Mouse (Mus musculus) ES-E14 (cell line): Measurements from ENCODE around the gene Gab1.

Experiments
- CHD2 ChIP-seq: IDR thresholded peaks from 2 replicates; pipeline ENCODE4 v1.6.1; 2014; ENCODE audit warnings: mild to moderate bottlenecking, low read depth, low read length, inconsistent platforms
- HCFC1 ChIP-seq: IDR thresholded peaks from 2 replicates; pipeline ENCODE4 v1.6.1; 2012; ENCODE audit warnings: low read length, inconsistent platforms, borderline replicate concordance; ENCODE audit not compliant: insufficient read depth
- MAFK ChIP-seq: IDR thresholded peaks from 2 replicates; pipeline ENCODE4 v1.6.1; 2014; ENCODE audit warnings: mild to moderate bottlenecking, low read depth, low read length, inconsistent platforms; ENCODE audit not compliant: insufficient read depth
- ZC3H11A ChIP-seq: IDR thresholded peaks from 2 replicates; pipeline ENCODE4 v1.6.1; 2012; ENCODE audit warnings: low read depth, mild to moderate bottlenecking, inconsistent platforms, low read length, borderline replicate concordance
- ZNF384 ChIP-seq: IDR thresholded peaks from 2 replicates; pipeline ENCODE4 v1.6.1; 2012; ENCODE audit warnings: low read depth, low read length, inconsistent platforms

- no peak for TF ChIP-seq ZNF384
- no peak for TF ChIP-seq CHD2
- no peak for TF ChIP-seq MAFK
- TF ChIP-seq ZC3H11A, result no peak
- TF ChIP-seq HCFC1, result no peak
Measured at GRCm38 (mm10) chr8:80776436-80776835, 103.9 kb downstream of the Gab1 start.
